Mouse (Mus musculus) liver, embryonic 11.5 days (tissue): ENCODE measurements around the gene Dazl. TPM values are rescaled to one million over a fixed set of nuclear protein-coding genes. Genes with fewer than 3 reads are reported as not detected.
A peak's percentile ranks its signal among the peaks of the same experiment; 100 is the strongest.

Experiments used
- ATAC-seq: fragments of 200-750 bp; cut with Nextera tagmentation; replicated peaks from 2 replicates; pipeline ENCODE4 v1.8.0; 2017; ENCODE audit warnings: moderate number of reproducible peaks, mild to moderate bottlenecking, moderate TSS enrichment, moderate library complexity; ENCODE audit not compliant: low FRiP score
- DNase-seq: peaks from one replicate; pipeline ENCODE4 v3.0.0-alpha.2; 2017; ENCODE audit warnings: low spot score
- H3K27ac ChIP-seq: fragments of 300-500 bp; sonication (generic); 2 replicates; pipeline ENCODE4 v1.5.1; 2014; ENCODE audit warnings: mild to moderate bottlenecking, low read depth, low read length, control low read depth
- H3K27me3 ChIP-seq: fragments of 300-500 bp; sonication (generic); replicated peaks from 2 replicates; pipeline ENCODE4 v1.6.1; 2014; ENCODE audit warnings: low read length, mixed read lengths; ENCODE audit not compliant: control insufficient read depth, insufficient read depth
- H3K36me3 ChIP-seq: fragments of 300-500 bp; sonication (generic); 2 replicates; pipeline ENCODE4 v1.6.1; 2014; ENCODE audit warnings: mild to moderate bottlenecking, low read length, moderate library complexity, mixed read lengths; ENCODE audit not compliant: control insufficient read depth, insufficient read depth
- H3K4me1 ChIP-seq: fragments of 300-500 bp; sonication (generic); replicated peaks from 2 replicates; pipeline ENCODE4 v1.6.1; 2014; ENCODE audit warnings: low read length, mixed read lengths; ENCODE audit not compliant: control insufficient read depth, insufficient read depth
- H3K4me2 ChIP-seq: fragments of 300-500 bp; sonication (generic); 2 replicates; pipeline ENCODE4 v1.6.1; 2014; ENCODE audit warnings: mild to moderate bottlenecking, control low read depth, moderate library complexity
- H3K4me3 ChIP-seq: fragments of 300-500 bp; sonication (generic); 2 replicates; pipeline ENCODE4 v1.5.1; 2014; ENCODE audit warnings: low read depth, low read length, control low read depth
- H3K9ac ChIP-seq: fragments of 300-500 bp; sonication (generic); 2 replicates; pipeline ENCODE4 v1.6.1; 2014; ENCODE audit warnings: low read depth, low read length, control low read depth
- H3K9me3 ChIP-seq: fragments of 300-500 bp; sonication (generic); 2 replicates; pipeline ENCODE4 v1.6.1; 2016; ENCODE audit warnings: low read length, inconsistent platforms, mixed read lengths; ENCODE audit not compliant: control insufficient read depth
- WGBS: fragments of 180-500 bp; shearing (Covaris S2); extraction: QIAGEN DNeasy Blood & Tissue Kit; methylation state at CpG from one replicate; pipeline ENCODE4 v1.1.7; 2014; 5-methylcytosine and 5-hydroxymethylcytosine counted together
- polyA plus RNA-seq: library from polyadenylated mRNA; unstranded; fragments of >200 nt; fragmentation: Nextera tagmentation; extraction: Ambion mirVana; gene quantifications from 2 replicates; pipeline ENCODE4 v1.2.1, GENCODE M21; 2014

Gene Dazl
- polyA plus RNA-seq, 1 experiment from 2014 or later: 0.45 TPM

- H3K27ac ChIP-seq: no peak overlapping the region
- H3K9me3 ChIP-seq: no peaks in the 10 kb centered on the region
- H3K4me1 ChIP-seq: no peaks in the 10 kb centered on the region
- no peak overlapping the region for H3K4me3 ChIP-seq
- H3K36me3 ChIP-seq: no peaks in the 10 kb centered on the region
- H3K27me3 ChIP-seq: no peaks in the 10 kb centered on the region
- DNase-seq (no peak), ATAC-seq (no peak)
- WGBS: 81% methylated on average over 6 of the region's 6 CpGs
- no peak overlapping the region for H3K9ac ChIP-seq
- H3K4me2 ChIP-seq: no peak overlapping the region
Observed at GRCm38 (mm10) chr17:50246605-50247004, 46.8 kb downstream of the Dazl start.

- WGBS: 58% methylated on average over 4 of the region's 4 CpGs
- H3K36me3 ChIP-seq: no peaks in the 10 kb centered on the region
Observed at GRCm38 (mm10) chr17:50244675-50245074, 48.8 kb downstream of the Dazl start.

GRCm38 (mm10) chr17:50243326-50243725 is 50.1 kb downstream of the Dazl start:
- Histone ChIP-seq H3K9me3 (no peaks in the 10 kb centered on the region), H3K4me2 (no peak overlapping the region), H3K27ac (no peak overlapping the region), H3K27me3 (no peaks in the 10 kb centered on the region), H3K4me1 (no peaks in the 10 kb centered on the region), H3K36me3 (no peaks in the 10 kb centered on the region), H3K4me3 (no peak overlapping the region), H3K9ac (no peak overlapping the region)
- ATAC-seq (no peak), DNase-seq (no peak)
- 86% methylated on average over 11 of the region's 11 CpGs for WGBS

More at GRCm38 (mm10) chr17:50244675-50245074, 48.8 kb downstream of the Dazl start:
- Histone ChIP-seq H3K4me2 (no peak overlapping the region), H3K27me3 (no peaks in the 10 kb centered on the region), H3K9me3 (no peaks in the 10 kb centered on the region), H3K4me3 (no peak overlapping the region), H3K9ac (no peak overlapping the region), H3K4me1 (no peaks in the 10 kb centered on the region), H3K27ac (no peak overlapping the region)
- DNase-seq: no peak
- no peak for ATAC-seq

- ATAC-seq (no peak), DNase-seq (no peak)
- Histone ChIP-seq H3K27me3 (no peaks in the 10 kb centered on the region; the same call in 1 of the 2 replicates), H3K4me3 (no peak overlapping the region), H3K9me3 (no peaks in the 10 kb centered on the region), H3K9ac (no peak overlapping the region), H3K27ac (no peak overlapping the region), H3K4me2 (no peak overlapping the region), H3K36me3 (no peaks in the 10 kb centered on the region), H3K4me1 (no peaks in the 10 kb centered on the region)
- 47% methylated on average over 11 of the region's 11 CpGs for WGBS
Observed at GRCm38 (mm10) chr17:50237818-50238610, 55.4 kb downstream of the Dazl start.

- Histone ChIP-seq H3K27ac (no peak overlapping the region), H3K36me3 (no peaks in the 10 kb centered on the region), H3K9me3 (no peaks in the 10 kb centered on the region), H3K4me3 (no peak overlapping the region), H3K9ac (no peak overlapping the region), H3K4me1 (no peaks in the 10 kb centered on the region), H3K4me2 (no peak overlapping the region), H3K27me3 (no peaks in the 10 kb centered on the region; the same call in 1 of the 2 replicates)
- ATAC-seq (peak; percentile 23; the same call in 1 of the 2 replicates), DNase-seq (peak; percentile 71)
- 8% methylated on average over 8 of the region's 8 CpGs for WGBS
Observed at GRCm38 (mm10) chr17:50237436-50237709, 56.1 kb downstream of the Dazl start.

- Histone ChIP-seq H3K4me2 (no peak overlapping the region), H3K4me3 (no peak overlapping the region), H3K9me3 (no peaks in the 10 kb centered on the region), H3K9ac (no peak overlapping the region), H3K36me3 (no peaks in the 10 kb centered on the region), H3K27ac (no peak overlapping the region), H3K27me3 (no peaks in the 10 kb centered on the region; the same call in 1 of the 2 replicates), H3K4me1 (no peaks in the 10 kb centered on the region)
- WGBS: 59% methylated on average over 9 of the region's 9 CpGs
- DNase-seq: no peak
- no peak for ATAC-seq
Observed at GRCm38 (mm10) chr17:50236702-50237435, 56.6 kb downstream of the Dazl start.

GRCm38 (mm10) chr17:50235943-50236701 is 57.3 kb downstream of the Dazl start:
- Histone ChIP-seq H3K27ac (no peak overlapping the region), H3K4me1 (no peaks in the 10 kb centered on the region), H3K9me3 (no peaks in the 10 kb centered on the region), H3K4me2 (no peak overlapping the region), H3K9ac (no peak overlapping the region), H3K36me3 (no peaks in the 10 kb centered on the region), H3K4me3 (no peak overlapping the region), H3K27me3 (no peaks in the 10 kb centered on the region; the same call in 1 of the 2 replicates)
- no peak for ATAC-seq
- no peak for DNase-seq
- 65% methylated on average over 13 of the region's 13 CpGs for WGBS

- H3K27me3 ChIP-seq: no peaks in the 10 kb centered on the region; the same call in 1 of the 2 replicates
- WGBS: 82% methylated on average over 5 of the region's 5 CpGs
- DNase-seq (no peak), ATAC-seq (no peak)
- H3K4me2 ChIP-seq: no peak overlapping the region
- no peaks in the 10 kb centered on the region for H3K36me3 ChIP-seq
- no peak overlapping the region for H3K27ac ChIP-seq
- H3K9ac ChIP-seq: no peak overlapping the region
- H3K4me3 ChIP-seq: no peak overlapping the region
- H3K9me3 ChIP-seq: no peaks in the 10 kb centered on the region
- no peaks in the 10 kb centered on the region for H3K4me1 ChIP-seq
Observed at GRCm38 (mm10) chr17:50233956-50234355, 59.5 kb downstream of the Dazl start.
